In the genomic region with DNA sequence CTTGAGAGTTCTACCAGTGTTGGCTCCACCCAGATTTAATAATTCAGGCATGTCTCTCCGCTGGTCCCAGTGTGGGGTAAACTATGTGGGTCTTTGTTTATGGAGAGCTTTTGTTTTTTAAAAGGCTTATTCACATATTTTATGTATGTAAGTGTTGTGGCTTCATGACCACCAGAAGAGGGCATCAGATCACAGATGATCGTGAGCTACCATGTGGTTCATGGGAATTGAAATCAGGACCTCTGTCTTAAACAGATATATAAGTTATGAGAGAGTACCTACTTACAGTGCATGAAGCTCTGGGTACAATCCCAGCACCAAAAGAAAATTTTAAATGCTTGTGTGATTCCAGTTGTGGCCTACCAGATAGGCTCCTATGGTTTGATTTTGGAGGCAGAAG, we compare ENCODE assay signal across 11 mouse cellular contexts. TPM values are rescaled to one million over a fixed set of nuclear protein-coding genes. Genes with fewer than 3 reads are reported as not detected.
DNase-seq lines count a peak whose midpoint lies in the region; ATAC-seq lines count a peak whose summit lies in the region.
"Had no signal": no experiment of that assay in that cellular context is flagged by ENCODE, and none has a peak within 500 bp of the region (broad histone marks: within the 10 kb centered on the region; RNA-seq: fewer than 3 reads in every experiment).

No protein-coding gene starts in this region.

- H3K27ac ChIP-seq in hindbrain, embryonic 11.5 days (ENCODE audit: low read depth, low read length): no peak overlapping the region
- H3K27ac ChIP-seq in hindbrain, embryonic 12.5 days: no peak overlapping the region
- H3K27ac ChIP-seq in midbrain, embryonic 16.5 days (ENCODE audit: low read length): no peak overlapping the region
- no peak overlapping the region for H3K27ac ChIP-seq in midbrain, embryonic 13.5 days
- H3K27ac ChIP-seq in embryonic facial prominence, embryonic 14.5 days (replicated peaks; ENCODE audit: low read depth, low read length): no peak overlapping the region
- H3K27ac ChIP-seq in heart, embryonic 12.5 days (ENCODE audit: poor library complexity, severe bottlenecking): no peak overlapping the region
- H3K27ac ChIP-seq: forebrain, embryonic 15.5 days; liver, embryonic 13.5 days had no signal

- H3K9ac ChIP-seq in hindbrain, embryonic 11.5 days (ENCODE audit: low read depth, low read length): no peak overlapping the region
- H3K9ac ChIP-seq in hindbrain, embryonic 12.5 days: no peak overlapping the region
- no peak overlapping the region for H3K9ac ChIP-seq in midbrain, embryonic 16.5 days (ENCODE audit: low read depth, low read length)
- H3K9ac ChIP-seq in midbrain, embryonic 13.5 days (replicated peaks): no peak overlapping the region
- no peak overlapping the region for H3K9ac ChIP-seq in embryonic facial prominence, embryonic 14.5 days (ENCODE audit: low read depth, low read length)
- no peak overlapping the region for H3K9ac ChIP-seq in heart, embryonic 12.5 days
- H3K9ac ChIP-seq: forebrain, embryonic 15.5 days; liver, embryonic 13.5 days had no signal

- H3K4me1 ChIP-seq in hindbrain, embryonic 11.5 days (replicated peaks; ENCODE audit: control insufficient read depth, insufficient read depth, low read length): no peaks in the 10 kb centered on the region
- peaks cover 5% of the 10 kb centered on the region; the same call in 1 of the 2 replicates for H3K4me1 ChIP-seq in hindbrain, embryonic 12.5 days
- H3K4me1 ChIP-seq in midbrain, embryonic 16.5 days (ENCODE audit: control insufficient read depth, insufficient read depth, low read length): no peaks in the 10 kb centered on the region
- H3K4me1 ChIP-seq in midbrain, embryonic 13.5 days (replicated peaks): no peaks in the 10 kb centered on the region
- no peaks in the 10 kb centered on the region for H3K4me1 ChIP-seq in embryonic facial prominence, embryonic 14.5 days (ENCODE audit: control insufficient read depth, insufficient read depth, low read length)
- peaks cover 8% of the 10 kb centered on the region for H3K4me1 ChIP-seq in heart, embryonic 12.5 days (replicated peaks)
- H3K4me1 ChIP-seq: forebrain, embryonic 15.5 days; liver, embryonic 13.5 days had no signal

- no peak overlapping the region for H3K4me2 ChIP-seq in hindbrain, embryonic 11.5 days (replicated peaks; ENCODE audit: low read depth, low read length)
- H3K4me2 ChIP-seq in hindbrain, embryonic 12.5 days (replicated peaks): no peak overlapping the region
- no peak overlapping the region for H3K4me2 ChIP-seq in midbrain, embryonic 16.5 days (ENCODE audit: low read length)
- H3K4me2 ChIP-seq in midbrain, embryonic 13.5 days (replicated peaks): no peak overlapping the region
- no peak overlapping the region for H3K4me2 ChIP-seq in embryonic facial prominence, embryonic 14.5 days (ENCODE audit: low read depth, low read length)
- H3K4me2 ChIP-seq in heart, embryonic 12.5 days: no peak overlapping the region
- H3K4me2 ChIP-seq: forebrain, embryonic 15.5 days; liver, embryonic 13.5 days had no signal

- no peaks in the 10 kb centered on the region for H3K9me3 ChIP-seq in hindbrain, embryonic 11.5 days (ENCODE audit: control insufficient read depth, low read length)
- H3K9me3 ChIP-seq in hindbrain, embryonic 12.5 days (replicated peaks): no peaks in the 10 kb centered on the region
- no peaks in the 10 kb centered on the region for H3K9me3 ChIP-seq in midbrain, embryonic 16.5 days (replicated peaks; ENCODE audit: control insufficient read depth, low read length, poor library complexity, severe bottlenecking)
- no peaks in the 10 kb centered on the region for H3K9me3 ChIP-seq in midbrain, embryonic 13.5 days
- H3K9me3 ChIP-seq in embryonic facial prominence, embryonic 14.5 days (ENCODE audit: control insufficient read depth, low read length): no peaks in the 10 kb centered on the region
- H3K9me3 ChIP-seq in heart, embryonic 12.5 days (replicated peaks): no peaks in the 10 kb centered on the region
- H3K9me3 ChIP-seq: forebrain, embryonic 15.5 days; liver, embryonic 13.5 days had no signal

- H3K36me3 ChIP-seq in hindbrain, embryonic 11.5 days (ENCODE audit: control insufficient read depth, insufficient read depth, low read length): no peaks in the 10 kb centered on the region
- H3K36me3 ChIP-seq in hindbrain, embryonic 12.5 days: no peaks in the 10 kb centered on the region
- no peaks in the 10 kb centered on the region for H3K36me3 ChIP-seq in midbrain, embryonic 16.5 days (ENCODE audit: control insufficient read depth, insufficient read depth, low read length)
- no peaks in the 10 kb centered on the region for H3K36me3 ChIP-seq in midbrain, embryonic 13.5 days
- no peaks in the 10 kb centered on the region for H3K36me3 ChIP-seq in embryonic facial prominence, embryonic 14.5 days (ENCODE audit: control insufficient read depth, insufficient read depth, low read length)
- H3K36me3 ChIP-seq in heart, embryonic 12.5 days: no peaks in the 10 kb centered on the region
- H3K36me3 ChIP-seq: forebrain, embryonic 15.5 days; liver, embryonic 13.5 days had no signal

- DNase-seq in hindbrain, embryonic 11.5 days (ENCODE audit: low spot score): peak; percentile 28
- DNase-seq in embryonic facial prominence, embryonic 14.5 days (ENCODE audit: low spot score): peak; percentile 85
- peak; percentile 60 for DNase-seq in retina, postnatal 1 day
- DNase-seq: cerebellum, adult 11-12 months; liver, embryonic 13.5 days had no signal

- WGBS in hindbrain, embryonic 11.5 days: 46% methylated on average over 2 of the region's 2 CpGs
- 36% methylated on average over 2 of the region's 2 CpGs for WGBS in hindbrain, embryonic 12.5 days
- 35% methylated on average over 2 of the region's 2 CpGs for WGBS in midbrain, embryonic 16.5 days
- WGBS in midbrain, embryonic 13.5 days: 48% methylated on average over 2 of the region's 2 CpGs
- 31% methylated on average over 2 of the region's 2 CpGs for WGBS in embryonic facial prominence, embryonic 14.5 days
- WGBS in heart, embryonic 12.5 days: 40% methylated on average over 2 of the region's 2 CpGs

- H3K4me3 ChIP-seq in hindbrain, embryonic 11.5 days (ENCODE audit: low read depth, low read length): no peak overlapping the region
- no peak overlapping the region for H3K4me3 ChIP-seq in hindbrain, embryonic 12.5 days
- H3K4me3 ChIP-seq in midbrain, embryonic 16.5 days (ENCODE audit: low read depth, low read length): no peak overlapping the region
- no peak overlapping the region for H3K4me3 ChIP-seq in midbrain, embryonic 13.5 days (replicated peaks)
- H3K4me3 ChIP-seq in embryonic facial prominence, embryonic 14.5 days (ENCODE audit: low read depth, low read length): no peak overlapping the region
- H3K4me3 ChIP-seq in heart, embryonic 12.5 days: no peak overlapping the region
- H3K4me3 ChIP-seq: forebrain, embryonic 15.5 days; liver, embryonic 13.5 days had no signal

- no peaks in the 10 kb centered on the region for H3K27me3 ChIP-seq in hindbrain, embryonic 11.5 days (ENCODE audit: control insufficient read depth, insufficient read depth, low read length)
- no peaks in the 10 kb centered on the region for H3K27me3 ChIP-seq in hindbrain, embryonic 12.5 days
- H3K27me3 ChIP-seq in midbrain, embryonic 16.5 days (ENCODE audit: control insufficient read depth, insufficient read depth, low read depth, low read length): no peaks in the 10 kb centered on the region
- no peaks in the 10 kb centered on the region for H3K27me3 ChIP-seq in midbrain, embryonic 13.5 days
- H3K27me3 ChIP-seq in embryonic facial prominence, embryonic 14.5 days (replicated peaks; ENCODE audit: control insufficient read depth, insufficient read depth, low read length): no peaks in the 10 kb centered on the region
- H3K27me3 ChIP-seq in heart, embryonic 12.5 days (replicated peaks): no peaks in the 10 kb centered on the region
- H3K27me3 ChIP-seq: forebrain, embryonic 15.5 days; liver, embryonic 13.5 days had no signal

- ATAC-seq in hindbrain, embryonic 11.5 days (ENCODE audit: low FRiP score): no peak
- ATAC-seq in hindbrain, embryonic 12.5 days (ENCODE audit: low FRiP score): no peak
- ATAC-seq in midbrain, embryonic 16.5 days: 0 out of 2 replicates have a peak, but pooled peaks have one; percentile 58
- ATAC-seq in midbrain, embryonic 13.5 days: no peak
- ATAC-seq in embryonic facial prominence, embryonic 14.5 days (ENCODE audit: low read depth): no peak
- ATAC-seq in erythroid progenitor cell, adult 5-6 weeks (replicated peaks; ENCODE audit: low FRiP score, poor library complexity, severe bottlenecking): no peak
- no peak for ATAC-seq in heart, embryonic 12.5 days (ENCODE audit: insufficient number of reproducible peaks, low FRiP score)
- ATAC-seq: forebrain, embryonic 15.5 days had no signal

RNA-seq across cellular contexts. Expression of gene L1td1, which starts 13.2 kb away (rescaled TPM):
- 0.68 TPM in 1 of 2 replicates, not detected in the other for polyA plus RNA-seq in hindbrain, embryonic 11.5 days (2014; fragmentation: Nextera tagmentation; extraction: Ambion mirVana)
- 0.30 and 0.36 TPM in 2 replicates for polyA plus RNA-seq in hindbrain, embryonic 12.5 days (2016; fragmentation: Nextera tagmentation; extraction: Ambion mirVana)
- not detected in 2 replicates for polyA plus RNA-seq in midbrain, embryonic 16.5 days (2015; fragmentation: Nextera tagmentation; extraction: Ambion mirVana)
- not detected in 2 replicates for polyA plus RNA-seq in midbrain, embryonic 13.5 days (2015; fragmentation: Nextera tagmentation; extraction: Ambion mirVana)
- 0.30 TPM in 1 of 2 replicates, not detected in the other for polyA plus RNA-seq in embryonic facial prominence, embryonic 14.5 days (2014; fragmentation: Nextera tagmentation; extraction: Ambion mirVana)
- not detected in 2 replicates for total RNA-seq in erythroid progenitor cell, adult 5-6 weeks (2015; ENCODE audit: low replicate concordance)
- total RNA-seq in erythroid progenitor cell, adult 5-6 weeks (2017; ENCODE audit: low replicate concordance): not detected in 2 replicates
- 0.41 TPM in 1 of 2 replicates, not detected in the other for polyA plus RNA-seq in heart, embryonic 12.5 days (2016; fragmentation: Nextera tagmentation; extraction: Ambion mirVana)
- polyA plus RNA-seq: forebrain, embryonic 15.5 days; liver, embryonic 13.5 days had no signal

Comparison
In these comparisons a context has a peak if more than half of its experiments do, and no peak if none do; other contexts are left out.
1. DNase-seq: peak in every context shown above with its lines; median percentile 85 in embryonic facial prominence, embryonic 14.5 days; 60 in retina, postnatal 1 day; 28 in hindbrain, embryonic 11.5 days.